Mouse (Mus musculus): Measurements from ENCODE around the gene Txndc11. TPM values are rescaled to one million over a fixed set of nuclear protein-coding genes. Genes with fewer than 3 reads are reported as not detected.

The Txndc11 gene
- polyA plus RNA-seq, 1 experiment from 2014 or later = 39.8 TPM

DNA sequence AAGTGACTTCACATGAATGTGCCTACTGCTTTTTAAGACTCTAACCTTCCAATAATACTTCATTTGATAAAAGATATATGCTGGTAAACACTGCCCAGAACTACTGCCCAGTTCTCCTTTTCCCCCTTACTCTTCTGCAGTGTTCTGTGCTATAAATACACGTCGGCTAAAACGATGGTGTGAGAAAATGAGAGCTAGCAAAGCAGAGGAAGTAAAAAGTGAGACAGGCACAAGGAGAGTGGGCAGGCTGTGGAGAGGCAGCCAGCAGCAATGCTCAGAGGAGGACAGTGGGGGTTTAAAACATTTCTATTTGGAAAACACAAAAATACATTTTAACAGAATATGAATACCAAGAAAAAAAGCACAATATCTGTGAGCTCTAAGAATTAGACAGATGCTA is 41.9 kb downstream of the Txndc11 start:
- WGBS = 76% methylated on average over 3 of the region's 3 CpGs
- Histone ChIP-seq H3K27me3 (no peaks in the 10 kb centered on the region), H3K4me1 (peaks cover 8% of the 10 kb centered on the region; the same call in 1 of the 2 replicates), H3K9ac (no peak overlapping the region), H3K36me3 (peaks cover 69% of the 10 kb centered on the region), H3K27ac (no peak overlapping the region), H3K4me2 (replicated peaks) (no peak overlapping the region), H3K9me3 (no peaks in the 10 kb centered on the region), H3K4me3 (no peak overlapping the region)
- no peak for ATAC-seq (ENCODE audit: low FRiP score, low read depth)

DNA sequence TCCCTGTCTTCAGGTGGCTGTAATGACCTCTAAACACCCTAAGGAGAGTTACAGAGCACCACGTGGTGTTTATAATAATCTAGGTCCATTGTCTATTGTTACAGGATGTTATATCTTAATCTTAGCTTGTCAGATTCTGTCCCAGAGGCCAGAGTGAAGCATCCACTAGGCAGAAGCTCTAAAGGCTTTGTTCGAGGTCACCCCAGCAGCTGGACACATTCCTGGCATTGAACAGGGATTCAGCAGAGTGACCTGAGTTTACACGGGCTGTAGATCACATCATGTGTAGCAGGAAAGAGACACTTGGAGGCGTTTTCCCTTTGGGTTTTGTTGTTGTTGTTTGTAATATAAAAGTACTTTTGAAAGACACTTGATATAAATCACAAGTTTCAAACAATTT is 42.4 kb downstream of the Txndc11 start:
- no peak for ATAC-seq (ENCODE audit: low FRiP score, low read depth)
- H3K9ac ChIP-seq = no peak overlapping the region
- H3K36me3 ChIP-seq = peaks cover 74% of the 10 kb centered on the region
- peaks cover 6% of the 10 kb centered on the region; the same call in 1 of the 2 replicates for H3K4me1 ChIP-seq
- 82% methylated on average over 4 of the region's 4 CpGs for WGBS
- no peak overlapping the region for H3K4me3 ChIP-seq
- H3K9me3 ChIP-seq = no peaks in the 10 kb centered on the region
- H3K4me2 ChIP-seq (replicated peaks) = no peak overlapping the region
- no peaks in the 10 kb centered on the region for H3K27me3 ChIP-seq
- no peak overlapping the region for H3K27ac ChIP-seq

DNA sequence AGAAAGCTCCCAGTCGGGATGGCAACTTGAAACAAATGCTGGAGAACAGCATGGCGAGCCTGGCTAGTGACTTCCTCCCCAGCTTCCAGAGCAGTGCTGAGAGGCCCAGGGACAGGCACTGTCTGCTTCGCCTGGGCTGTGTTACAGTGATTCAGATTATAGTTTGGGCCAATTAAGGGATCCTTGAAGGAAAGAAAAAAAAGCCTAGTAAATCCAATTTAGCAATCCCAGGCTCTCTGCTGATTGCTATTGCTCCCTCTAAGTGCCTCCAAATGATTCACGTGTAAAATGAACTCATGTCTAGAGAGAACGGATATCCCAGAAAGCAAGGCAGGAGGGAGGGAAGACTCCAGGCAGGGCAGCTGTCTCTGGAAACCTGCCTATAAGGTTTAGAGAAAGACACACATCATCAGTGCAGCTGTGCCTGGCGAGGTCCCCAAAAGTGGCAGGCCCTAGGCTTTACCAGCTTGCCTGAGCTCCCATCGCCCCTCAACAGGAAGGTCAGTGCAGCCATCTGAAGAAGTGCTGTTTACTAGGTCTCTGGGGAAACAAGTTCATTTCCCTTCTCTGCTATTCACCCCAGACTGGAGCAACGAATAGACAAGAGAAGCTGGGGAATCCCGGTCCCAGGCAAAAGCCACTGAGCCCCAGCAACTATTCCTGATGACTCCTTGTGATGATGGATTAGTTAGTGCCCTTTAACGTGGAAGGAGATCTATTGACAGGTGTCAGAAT is 43.4 kb downstream of the Txndc11 start:
- Histone ChIP-seq H3K27me3 (no peaks in the 10 kb centered on the region), H3K9me3 (no peaks in the 10 kb centered on the region), H3K9ac (no peak overlapping the region), H3K4me3 (no peak overlapping the region), H3K4me1 (no peaks in the 10 kb centered on the region), H3K4me2 (replicated peaks) (no peak overlapping the region), H3K27ac (no peak overlapping the region), H3K36me3 (peaks cover 80% of the 10 kb centered on the region)
- ATAC-seq (ENCODE audit: low FRiP score, low read depth) = no peak
- 74% methylated on average over 10 of the region's 10 CpGs for WGBS

DNA sequence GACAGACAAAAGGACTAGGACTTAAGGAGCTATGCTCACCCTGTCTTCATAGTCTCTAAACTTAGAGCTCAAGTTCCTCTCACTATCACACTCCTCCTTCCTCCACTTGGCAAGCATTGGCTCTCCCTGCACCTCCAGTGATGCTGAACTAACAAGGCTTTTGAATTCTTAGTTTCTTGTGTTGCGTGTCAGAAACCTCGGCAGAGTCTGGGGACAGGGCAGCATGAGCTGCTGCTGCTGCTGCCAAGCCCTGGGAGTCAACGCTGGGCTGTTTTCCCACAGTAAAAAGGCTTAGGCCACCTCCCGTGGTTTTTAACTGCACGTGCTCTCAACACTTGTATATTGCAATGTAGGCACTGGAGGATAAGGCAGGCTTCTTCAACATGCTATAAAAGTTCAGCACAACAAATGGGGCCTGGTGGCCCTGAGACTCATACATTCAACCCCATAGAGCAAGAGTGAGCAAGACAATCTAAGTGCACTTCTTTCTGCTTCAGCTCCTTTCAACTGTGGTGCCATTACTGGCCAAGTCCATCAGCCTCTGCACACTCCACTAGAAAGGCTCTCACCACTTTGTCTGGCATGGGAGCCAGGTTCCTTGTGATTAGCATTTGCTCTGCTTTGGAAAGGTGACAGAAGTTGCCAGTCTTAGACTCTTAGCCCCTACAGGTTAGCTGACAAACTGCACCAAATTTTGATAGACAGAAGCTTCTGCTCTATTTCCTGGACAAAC is 47.4 kb downstream of the Txndc11 start:
- H3K4me3 ChIP-seq = no peak overlapping the region
- no peaks in the 10 kb centered on the region for H3K9me3 ChIP-seq
- H3K4me1 ChIP-seq = no peaks in the 10 kb centered on the region
- peaks cover 93% of the 10 kb centered on the region for H3K36me3 ChIP-seq
- no peak overlapping the region for H3K4me2 ChIP-seq (replicated peaks)
- no peak overlapping the region for H3K27ac ChIP-seq
- 70% methylated on average over 5 of the region's 5 CpGs for WGBS
- no peaks in the 10 kb centered on the region for H3K27me3 ChIP-seq
- no peak overlapping the region for H3K9ac ChIP-seq
- no peak for ATAC-seq (ENCODE audit: low FRiP score, low read depth)

DNA sequence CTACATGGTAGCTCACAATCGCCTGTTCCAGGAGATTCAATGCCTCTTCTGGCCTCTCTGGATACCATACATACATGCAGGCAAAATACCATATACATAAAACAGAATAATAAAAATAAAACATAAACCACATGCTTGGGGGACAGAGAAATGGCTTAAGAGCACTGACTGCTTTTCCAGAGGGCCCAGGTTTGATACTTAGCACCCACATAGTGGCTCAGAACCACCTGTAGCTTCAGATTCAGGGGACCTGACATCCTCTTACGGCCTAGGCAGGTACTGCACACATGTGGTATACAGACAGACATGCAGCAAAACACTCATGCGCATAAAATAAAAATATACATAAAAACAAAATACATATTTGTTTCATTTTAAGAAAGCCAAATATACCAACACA is 48.2 kb downstream of the Txndc11 start:
- H3K4me1 ChIP-seq = no peaks in the 10 kb centered on the region
- H3K27me3 ChIP-seq = no peaks in the 10 kb centered on the region
- WGBS = 90% methylated on average over 3 of the region's 3 CpGs
- no peak overlapping the region for H3K4me2 ChIP-seq (replicated peaks)
- no peak overlapping the region for H3K27ac ChIP-seq
- no peak overlapping the region for H3K9ac ChIP-seq
- peaks cover 92% of the 10 kb centered on the region for H3K36me3 ChIP-seq
- no peak overlapping the region for H3K4me3 ChIP-seq
- no peak for ATAC-seq (ENCODE audit: low FRiP score, low read depth)
- no peaks in the 10 kb centered on the region for H3K9me3 ChIP-seq

DNA sequence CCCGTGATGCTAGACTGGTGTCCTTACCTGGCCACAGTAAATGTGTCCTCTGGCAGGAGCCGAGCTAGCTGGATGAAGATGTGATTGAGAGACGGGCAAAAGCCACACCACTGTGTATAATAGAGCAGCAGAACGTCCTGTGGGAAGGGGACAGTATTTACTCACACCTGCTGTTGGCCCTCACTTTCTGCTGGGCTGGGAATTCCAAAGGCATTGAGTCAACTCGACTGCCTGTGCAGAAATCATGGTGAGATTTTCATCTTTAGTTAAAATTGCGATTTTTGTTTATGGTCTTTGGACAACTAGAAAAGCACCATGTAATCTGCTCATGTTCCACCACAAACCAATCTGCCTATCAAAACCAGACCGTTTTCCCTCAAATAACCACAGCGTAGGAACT is 50.3 kb downstream of the Txndc11 start:
- 90% methylated on average over 8 of the region's 8 CpGs for WGBS
- Histone ChIP-seq H3K27ac (no peak overlapping the region), H3K27me3 (no peaks in the 10 kb centered on the region), H3K4me3 (no peak overlapping the region), H3K4me1 (no peaks in the 10 kb centered on the region), H3K9ac (no peak overlapping the region), H3K9me3 (no peaks in the 10 kb centered on the region), H3K36me3 (peaks cover 93% of the 10 kb centered on the region), H3K4me2 (replicated peaks) (no peak overlapping the region)
- ATAC-seq (ENCODE audit: low FRiP score, low read depth) = no peak

DNA sequence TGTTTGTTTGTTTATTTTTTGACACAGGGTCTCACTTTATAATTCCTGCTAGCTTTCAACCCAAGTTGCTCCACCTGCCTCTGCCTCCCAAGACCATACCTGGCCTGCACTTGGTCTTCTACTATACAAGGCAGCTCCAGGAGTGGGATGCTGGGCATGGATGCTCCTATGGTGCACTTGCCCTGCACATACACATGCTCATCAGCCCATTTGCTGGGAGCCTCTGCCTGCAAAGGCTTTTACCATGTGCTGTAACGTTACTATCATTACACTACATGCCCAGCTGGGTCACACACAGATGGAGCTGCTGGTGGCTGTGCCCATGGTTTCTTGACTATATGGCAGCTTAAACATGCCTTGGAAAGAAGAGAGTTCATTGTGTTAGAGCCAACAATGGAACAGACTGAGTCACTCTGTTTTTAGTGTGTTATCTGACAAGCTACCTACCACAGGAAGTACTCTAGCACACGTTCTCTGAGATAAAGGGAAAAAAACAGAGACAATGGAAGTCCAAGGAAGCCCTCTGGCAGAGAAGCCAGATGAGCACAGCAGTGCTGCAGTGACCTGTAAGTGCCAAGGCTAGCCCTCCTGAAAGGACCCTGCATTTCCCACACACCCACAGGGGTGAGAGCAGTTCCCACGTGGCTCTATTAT is 56.1 kb downstream of the Txndc11 start:
- H3K4me1 ChIP-seq = no peaks in the 10 kb centered on the region
- no peaks in the 10 kb centered on the region for H3K9me3 ChIP-seq
- H3K36me3 ChIP-seq = peaks cover 96% of the 10 kb centered on the region
- H3K4me2 ChIP-seq (replicated peaks) = no peak overlapping the region
- no peak overlapping the region for H3K9ac ChIP-seq
- no peak overlapping the region for H3K4me3 ChIP-seq
- WGBS = 84% methylated on average over 3 of the region's 3 CpGs
- ATAC-seq (ENCODE audit: low FRiP score, low read depth) = no peak
- H3K27ac ChIP-seq = no peak overlapping the region
- H3K27me3 ChIP-seq = no peaks in the 10 kb centered on the region

DNA sequence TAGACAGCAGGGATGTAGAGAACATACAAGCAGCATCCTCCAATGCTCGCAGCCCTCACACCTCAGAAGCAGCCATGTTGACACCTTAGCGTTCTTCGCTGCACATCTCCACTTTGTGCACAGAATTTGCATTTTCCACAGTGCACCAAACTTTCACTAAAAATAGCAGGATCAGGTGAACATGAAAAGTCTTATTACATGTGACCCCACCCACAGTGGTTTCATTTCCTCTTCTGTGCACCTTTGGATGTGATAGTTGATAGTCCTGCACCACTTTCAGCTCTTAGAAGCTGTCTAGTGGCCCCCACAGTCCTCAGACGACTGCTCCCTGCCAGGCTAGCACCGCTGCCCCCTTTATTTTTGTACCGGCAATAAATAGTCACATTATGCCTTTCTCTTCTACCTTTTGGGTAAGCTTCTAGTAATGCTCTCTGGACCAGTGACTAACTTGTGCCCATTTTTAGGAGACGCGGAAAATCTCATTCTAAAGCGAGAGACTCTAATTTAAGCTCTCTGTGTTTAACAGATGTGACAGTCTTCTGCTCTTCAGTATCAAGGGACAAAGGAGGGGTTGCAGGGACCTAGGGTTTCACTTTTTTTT is 56.7 kb downstream of the Txndc11 start:
- ATAC-seq (ENCODE audit: low FRiP score, low read depth) = no peak
- Histone ChIP-seq H3K36me3 (peaks cover 96% of the 10 kb centered on the region), H3K9me3 (no peaks in the 10 kb centered on the region), H3K4me3 (no peak overlapping the region), H3K4me1 (no peaks in the 10 kb centered on the region), H3K27ac (no peak overlapping the region), H3K27me3 (no peaks in the 10 kb centered on the region), H3K4me2 (replicated peaks) (no peak overlapping the region), H3K9ac (no peak overlapping the region)
- WGBS = 85% methylated on average over 9 of the region's 9 CpGs

DNA sequence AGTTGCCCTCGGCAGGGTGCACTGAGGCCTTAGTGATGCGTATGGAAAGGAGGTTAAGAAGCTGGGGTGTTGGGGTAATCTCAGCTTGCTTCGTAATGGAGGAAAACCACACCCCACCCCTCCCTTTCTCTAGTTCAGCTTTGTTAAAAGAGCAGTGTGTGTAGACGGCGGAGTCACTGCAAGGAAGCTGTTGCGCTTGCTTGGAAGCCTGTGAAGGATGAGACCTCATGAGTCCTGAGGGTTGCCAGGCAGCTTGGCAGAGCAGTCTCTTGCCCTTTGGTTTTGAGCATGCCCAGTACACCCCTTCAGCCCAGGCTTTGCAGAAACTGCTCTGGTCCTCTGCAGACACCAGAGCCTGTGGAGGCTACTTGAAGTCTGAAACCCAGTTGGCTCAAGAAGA is 61.4 kb downstream of the Txndc11 start:
- WGBS = 88% methylated on average over 6 of the region's 6 CpGs
- H3K27me3 ChIP-seq = no peaks in the 10 kb centered on the region
- H3K4me3 ChIP-seq = no peak overlapping the region
- no peak for ATAC-seq (ENCODE audit: low FRiP score, low read depth)
- no peak overlapping the region for H3K9ac ChIP-seq
- H3K27ac ChIP-seq = no peak overlapping the region
- H3K9me3 ChIP-seq = no peaks in the 10 kb centered on the region
- peaks cover 31% of the 10 kb centered on the region for H3K4me1 ChIP-seq
- peaks cover 73% of the 10 kb centered on the region for H3K36me3 ChIP-seq
- no peak overlapping the region for H3K4me2 ChIP-seq (replicated peaks)

DNA sequence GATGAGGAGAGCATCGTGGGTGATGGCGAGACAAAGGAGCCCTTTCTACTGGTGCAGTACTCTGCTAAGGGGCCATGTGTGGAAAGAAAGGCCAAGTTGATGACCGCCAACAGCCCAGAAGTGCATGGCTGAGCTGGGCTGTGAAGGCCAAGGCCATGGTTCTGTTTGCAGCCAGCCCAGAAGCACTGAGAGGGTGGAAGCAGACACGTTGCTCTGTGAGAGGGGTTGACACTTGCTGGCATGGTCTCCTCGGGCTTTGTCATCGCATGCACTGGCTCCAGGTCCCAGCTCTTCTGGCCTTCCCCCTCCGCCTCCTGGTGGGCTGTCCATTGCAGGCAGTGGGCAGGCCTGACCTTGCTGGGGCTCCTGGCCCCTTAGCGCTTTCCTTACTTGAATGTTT is 62.0 kb downstream of the Txndc11 start:
- Histone ChIP-seq H3K27me3 (no peaks in the 10 kb centered on the region), H3K9me3 (no peaks in the 10 kb centered on the region), H3K36me3 (peaks cover 67% of the 10 kb centered on the region), H3K4me1 (peaks cover 37% of the 10 kb centered on the region), H3K9ac (0 out of 2 replicates have a peak overlapping the region, but pooled peaks have one; percentile 4), H3K4me3 (no peak overlapping the region), H3K4me2 (replicated peaks) (no peak overlapping the region), H3K27ac (0 out of 2 replicates have a peak overlapping the region, but pooled peaks have one; percentile 15)
- 87% methylated on average over 8 of the region's 8 CpGs for WGBS
- no peak for ATAC-seq (ENCODE audit: low FRiP score, low read depth)

DNA sequence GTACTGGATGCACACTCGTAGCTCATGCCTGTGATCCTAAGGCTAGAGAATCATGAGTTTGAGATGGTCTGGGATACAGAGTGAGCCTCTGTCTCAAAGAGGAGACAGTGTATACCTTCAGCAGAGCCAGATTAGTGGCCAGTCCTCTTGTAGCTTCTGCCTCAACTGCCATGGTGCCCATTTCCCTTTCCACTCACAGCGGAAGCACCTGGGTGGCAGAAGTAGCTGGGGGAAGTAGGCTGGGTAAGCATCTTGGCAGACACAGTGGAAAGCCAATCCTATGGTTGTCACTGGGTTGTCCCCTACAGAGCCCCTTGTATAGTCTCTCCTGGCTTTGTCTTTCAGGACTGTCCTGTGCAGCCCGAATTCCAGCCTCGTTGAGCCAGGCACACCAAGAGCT is 62.6 kb downstream of the Txndc11 start:
- H3K27me3 ChIP-seq = no peaks in the 10 kb centered on the region

DNA sequence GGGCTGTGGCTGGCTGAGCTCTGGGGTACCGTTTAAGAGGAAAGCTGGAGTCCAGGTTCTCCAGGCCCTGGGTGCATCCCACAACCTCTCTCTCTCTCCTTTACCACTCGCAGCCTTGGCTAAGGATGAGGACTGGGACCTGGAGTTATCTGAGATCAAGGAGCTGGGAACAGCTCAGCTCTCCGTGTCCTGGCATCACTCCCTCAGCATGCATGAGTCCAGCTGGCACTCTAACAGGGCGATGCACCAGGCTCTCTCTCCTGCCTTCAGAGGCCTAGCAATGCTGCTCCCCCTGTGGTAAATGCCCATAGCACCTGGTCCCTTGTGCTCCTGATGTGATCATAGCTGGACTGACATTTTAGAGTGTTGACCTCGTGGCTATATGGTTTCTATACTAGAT is 63.3 kb downstream of the Txndc11 start:
- WGBS = 87% methylated on average over 5 of the region's 5 CpGs
- H3K4me1 ChIP-seq = peaks cover 42% of the 10 kb centered on the region
- H3K4me3 ChIP-seq = no peak overlapping the region
- H3K27ac ChIP-seq = no peak overlapping the region
- H3K9me3 ChIP-seq = no peaks in the 10 kb centered on the region
- H3K4me2 ChIP-seq (replicated peaks) = no peak overlapping the region
- H3K36me3 ChIP-seq = peaks cover 55% of the 10 kb centered on the region
- no peaks in the 10 kb centered on the region for H3K27me3 ChIP-seq
- no peak for ATAC-seq (ENCODE audit: low FRiP score, low read depth)
- no peak overlapping the region for H3K9ac ChIP-seq

More for the DNA sequence above, 62.6 kb downstream of the Txndc11 start:
- peaks cover 63% of the 10 kb centered on the region for H3K36me3 ChIP-seq
- WGBS = 96% methylated on average over 4 of the region's 4 CpGs
- H3K4me3 ChIP-seq = no peak overlapping the region
- no peak for ATAC-seq (ENCODE audit: low FRiP score, low read depth)
- H3K27ac ChIP-seq = no peak overlapping the region
- H3K9me3 ChIP-seq = no peaks in the 10 kb centered on the region
- H3K9ac ChIP-seq = no peak overlapping the region
- no peak overlapping the region for H3K4me2 ChIP-seq (replicated peaks)
- peaks cover 42% of the 10 kb centered on the region for H3K4me1 ChIP-seq
